Mouse (Mus musculus) erythroblast, embryonic 14.5 days (primary cell): ENCODE measurements at regions not wholly inside any gene's neighbourhood (a gene's known extent, or its start where the extent isn't known, plus 50 kb on each side); places are given as distances from the start of the nearest gene placed in this dataset.

Experiments used
- H3K27me3 ChIP-seq: 2 replicates; pipeline ENCODE4 v1.6.1; 2012; ENCODE audit warnings: inconsistent platforms; ENCODE audit not compliant: control insufficient read depth
- H3K36me3 ChIP-seq: 2 replicates; pipeline ENCODE4 v1.6.1; 2012; ENCODE audit warnings: mild to moderate bottlenecking, inconsistent platforms; ENCODE audit not compliant: control insufficient read depth
- H3K4me1 ChIP-seq: 2 replicates; pipeline ENCODE4 v1.6.1; 2012; ENCODE audit warnings: inconsistent platforms; ENCODE audit not compliant: control insufficient read depth
- H3K4me3 ChIP-seq: replicated peaks from 2 replicates; pipeline ENCODE3; 2012; ENCODE audit warnings: moderate library complexity, mild to moderate bottlenecking, inconsistent platforms
- H3K9me3 ChIP-seq: 2 replicates; pipeline ENCODE4 v1.6.1; 2012; ENCODE audit warnings: low read length, inconsistent platforms, mixed read lengths; ENCODE audit not compliant: control insufficient read depth
- GATA1 ChIP-seq: IDR thresholded peaks from 2 replicates; pipeline ENCODE4 v1.6.1; 2012; ENCODE audit warnings: low read length, inconsistent platforms, mixed read lengths
- TAL1 ChIP-seq: IDR thresholded peaks from 3 replicates; pipeline ENCODE4 v1.6.1; 2012; ENCODE audit warnings: low read length, inconsistent platforms, mixed read lengths

GRCm38 (mm10) chr13:97628608-97629007 lies 131.8 kb downstream of the Gm10260 start:
- no peaks in the 10 kb centered on the region for H3K27me3 ChIP-seq

GRCm38 (mm10) chr13:97627247-97627646 lies 133.2 kb downstream of the Gm10260 start:
- Histone ChIP-seq H3K4me3 (no peak overlapping the region), H3K27me3 (no peaks in the 10 kb centered on the region), H3K9me3 (no peaks in the 10 kb centered on the region), H3K36me3 (no peaks in the 10 kb centered on the region), H3K4me1 (no peaks in the 10 kb centered on the region)
- TF ChIP-seq GATA1, result no peak
- TF ChIP-seq TAL1, result no peak

More at GRCm38 (mm10) chr13:97628608-97629007, 131.8 kb downstream of the Gm10260 start:
- Histone ChIP-seq H3K9me3 (no peaks in the 10 kb centered on the region), H3K4me3 (no peak overlapping the region), H3K36me3 (no peaks in the 10 kb centered on the region), H3K4me1 (no peaks in the 10 kb centered on the region)
- TF ChIP-seq GATA1, result no peak
- no peak for TF ChIP-seq TAL1

GRCm38 (mm10) chr13:97626786-97627185 lies 133.6 kb downstream of the Gm10260 start:
- no peaks in the 10 kb centered on the region for H3K9me3 ChIP-seq
- no peaks in the 10 kb centered on the region for H3K27me3 ChIP-seq
- no peak for TF ChIP-seq GATA1
- no peak for TF ChIP-seq TAL1
- H3K36me3 ChIP-seq, result no peaks in the 10 kb centered on the region
- no peak overlapping the region for H3K4me3 ChIP-seq
- no peaks in the 10 kb centered on the region for H3K4me1 ChIP-seq

- Histone ChIP-seq H3K4me3 (no peak overlapping the region), H3K36me3 (no peaks in the 10 kb centered on the region), H3K27me3 (no peaks in the 10 kb centered on the region), H3K9me3 (no peaks in the 10 kb centered on the region), H3K4me1 (no peaks in the 10 kb centered on the region)
- TF ChIP-seq TAL1 (no peak), GATA1 (no peak)
Measured at GRCm38 (mm10) chr13:97626116-97626515, 134.3 kb downstream of the Gm10260 start.

- Histone ChIP-seq H3K27me3 (no peaks in the 10 kb centered on the region), H3K4me3 (no peak overlapping the region), H3K9me3 (no peaks in the 10 kb centered on the region), H3K36me3 (no peaks in the 10 kb centered on the region), H3K4me1 (no peaks in the 10 kb centered on the region)
- TF ChIP-seq TAL1 (no peak), GATA1 (no peak)
Measured at GRCm38 (mm10) chr13:97625391-97625790, 135.0 kb downstream of the Gm10260 start.

GRCm38 (mm10) chr13:97618190-97618586 lies 142.2 kb downstream of the Gm10260 start:
- no peak overlapping the region for H3K4me3 ChIP-seq
- no peaks in the 10 kb centered on the region for H3K27me3 ChIP-seq
- no peaks in the 10 kb centered on the region for H3K36me3 ChIP-seq
- no peak for TF ChIP-seq TAL1
- TF ChIP-seq GATA1, result no peak
- no peaks in the 10 kb centered on the region for H3K4me1 ChIP-seq
- H3K9me3 ChIP-seq, result no peaks in the 10 kb centered on the region

GRCm38 (mm10) chr13:97617511-97618189 lies 142.8 kb downstream of the Gm10260 start:
- TF ChIP-seq TAL1 (no peak), GATA1 (no peak)
- Histone ChIP-seq H3K9me3 (no peaks in the 10 kb centered on the region), H3K36me3 (no peaks in the 10 kb centered on the region), H3K4me1 (no peaks in the 10 kb centered on the region), H3K4me3 (no peak overlapping the region), H3K27me3 (no peaks in the 10 kb centered on the region)

GRCm38 (mm10) chr13:97616919-97617318 lies 143.5 kb downstream of the Gm10260 start:
- Histone ChIP-seq H3K9me3 (no peaks in the 10 kb centered on the region), H3K4me1 (no peaks in the 10 kb centered on the region), H3K27me3 (no peaks in the 10 kb centered on the region), H3K4me3 (no peak overlapping the region), H3K36me3 (no peaks in the 10 kb centered on the region)
- TF ChIP-seq GATA1 (no peak), TAL1 (no peak)

- TF ChIP-seq GATA1 (no peak), TAL1 (no peak)
Measured at GRCm38 (mm10) chr13:97607221-97607723, 153.2 kb downstream of the Gm10260 start.

More at GRCm38 (mm10) chr13:97607221-97607723, 153.2 kb downstream of the Gm10260 start:
- no peaks in the 10 kb centered on the region for H3K36me3 ChIP-seq
- no peaks in the 10 kb centered on the region for H3K27me3 ChIP-seq
- H3K4me3 ChIP-seq, result no peak overlapping the region
- H3K4me1 ChIP-seq, result no peaks in the 10 kb centered on the region
- H3K9me3 ChIP-seq, result no peaks in the 10 kb centered on the region
